Mouse (Mus musculus): ENCODE measurements around the gene Cd93. TPM values are rescaled to one million over a fixed set of nuclear protein-coding genes. Genes with fewer than 3 reads are reported as not detected.
A peak's percentile ranks its signal among the peaks of the same experiment; 100 is the strongest.

Gene Cd93
- polyA plus RNA-seq, 1 experiment from 2014 or later = 23.1 TPM

DNA sequence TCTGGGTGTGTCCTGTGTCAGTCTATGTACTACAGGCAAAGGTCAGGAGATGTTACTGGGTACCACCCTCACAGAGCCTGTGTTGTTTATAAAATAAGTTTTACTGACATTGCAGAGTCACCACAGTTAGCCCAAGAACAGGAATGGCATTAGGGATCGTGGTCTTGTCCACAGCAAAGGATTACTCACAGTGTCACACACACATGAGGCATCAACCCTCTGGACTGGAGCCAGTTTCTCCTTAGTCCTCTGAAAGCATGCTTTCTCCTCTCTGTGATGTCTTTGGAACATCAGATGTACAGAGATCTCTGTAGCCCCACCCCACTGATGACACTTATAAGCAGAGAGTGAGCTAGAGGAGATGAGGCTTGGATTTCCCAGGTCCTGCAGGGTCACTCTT, 41.1 kb downstream of the Cd93 start:
- no peak overlapping the region for H3K27ac ChIP-seq (ENCODE audit: low read depth, low read length)
- peaks cover 19% of the 10 kb centered on the region for H3K27me3 ChIP-seq (ENCODE audit: control insufficient read depth, insufficient read depth, low read length)
- no peak overlapping the region for H3K4me3 ChIP-seq (ENCODE audit: low read depth, low read length)
- 94% methylated on average over 1 of the region's 1 CpGs for WGBS (ENCODE audit: insufficient replicate concordance)
- no peak overlapping the region for H3K4me2 ChIP-seq
- peaks cover 10% of the 10 kb centered on the region for H3K4me1 ChIP-seq (ENCODE audit: control insufficient read depth, insufficient read depth, low read length)
- H3K36me3 ChIP-seq (ENCODE audit: control insufficient read depth, insufficient read depth, low read length) = no peaks in the 10 kb centered on the region
- H3K9ac ChIP-seq (ENCODE audit: low read depth, low read length) = no peak overlapping the region
- no peaks in the 10 kb centered on the region for H3K9me3 ChIP-seq (replicated peaks; ENCODE audit: control insufficient read depth, low read length)
- ATAC-seq (replicated peaks; ENCODE audit: insufficient number of reproducible peaks, low FRiP score, low TSS enrichment) = no peak

DNA sequence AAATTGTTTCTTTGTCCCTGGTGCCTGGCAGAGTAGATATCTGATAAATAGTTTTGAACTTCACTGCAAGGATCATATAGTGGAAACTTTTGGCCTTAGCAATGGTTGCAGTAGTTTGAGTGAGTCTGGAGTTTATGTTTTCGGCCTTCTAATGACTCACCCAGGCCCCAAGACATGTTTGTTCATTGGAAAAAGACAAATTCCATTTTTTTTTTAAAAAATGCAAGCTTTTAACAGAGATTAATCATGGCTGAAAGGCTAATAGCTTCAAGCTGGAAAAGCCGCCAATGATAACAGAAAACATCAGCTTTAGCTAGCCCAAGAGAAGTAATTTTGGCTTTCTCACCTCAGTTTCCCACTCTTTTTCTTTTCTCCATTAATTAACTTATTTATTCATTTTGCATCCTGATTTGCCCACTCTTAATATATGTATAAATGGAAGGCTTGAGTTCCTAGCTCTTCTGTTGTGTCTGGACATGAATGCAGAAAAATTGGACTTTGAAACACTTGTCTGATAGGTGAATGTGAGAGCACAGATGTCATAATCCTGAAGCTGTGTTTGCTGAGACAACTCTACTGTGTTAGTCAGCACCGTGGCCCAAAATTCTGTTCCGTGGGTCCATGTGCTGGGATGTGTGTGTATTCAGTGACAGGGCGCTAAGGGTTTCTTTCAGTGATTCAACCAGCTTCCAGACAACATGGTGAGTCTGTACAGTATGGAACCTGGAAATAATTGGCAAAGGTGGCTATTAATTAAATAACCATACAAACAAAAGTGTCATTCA, 44.3 kb downstream of the Cd93 start:
- Histone ChIP-seq H3K36me3 (ENCODE audit: control insufficient read depth, insufficient read depth, low read length) (no peaks in the 10 kb centered on the region), H3K9ac (ENCODE audit: low read depth, low read length) (no peak overlapping the region), H3K27me3 (ENCODE audit: control insufficient read depth, insufficient read depth, low read length) (peaks cover 31% of the 10 kb centered on the region), H3K4me2 (no peak overlapping the region), H3K4me3 (ENCODE audit: low read depth, low read length) (no peak overlapping the region), H3K4me1 (ENCODE audit: control insufficient read depth, insufficient read depth, low read length) (peaks cover 21% of the 10 kb centered on the region), H3K27ac (ENCODE audit: low read depth, low read length) (no peak overlapping the region), H3K9me3 (replicated peaks; ENCODE audit: control insufficient read depth, low read length) (no peaks in the 10 kb centered on the region)
- no peak for ATAC-seq (replicated peaks; ENCODE audit: insufficient number of reproducible peaks, low FRiP score, low TSS enrichment)
- WGBS (ENCODE audit: insufficient replicate concordance) = 85% methylated on average over 5 of the region's 5 CpGs

DNA sequence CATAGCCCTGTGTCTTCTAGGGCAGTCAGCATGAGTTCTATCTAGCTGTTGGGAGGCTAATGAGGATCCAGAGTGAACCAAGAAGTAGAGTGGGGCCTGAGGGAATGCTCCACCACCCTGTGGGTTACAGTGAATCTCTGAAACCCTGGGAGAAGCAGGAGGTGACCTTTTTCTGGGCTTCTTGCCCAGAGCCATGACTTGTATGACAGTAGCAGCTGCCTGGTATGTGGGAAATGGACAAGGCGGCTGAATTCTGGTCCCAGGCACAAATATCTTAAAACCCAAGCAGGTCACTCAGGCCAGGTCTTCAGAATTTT, 45.6 kb downstream of the Cd93 start:
- Histone ChIP-seq H3K4me3 (ENCODE audit: low read depth, low read length) (no peak overlapping the region), H3K27ac (ENCODE audit: low read depth, low read length) (no peak overlapping the region), H3K4me2 (no peak overlapping the region), H3K9ac (ENCODE audit: low read depth, low read length) (no peak overlapping the region), H3K4me1 (ENCODE audit: control insufficient read depth, insufficient read depth, low read length) (peaks cover 21% of the 10 kb centered on the region), H3K9me3 (replicated peaks; ENCODE audit: control insufficient read depth, low read length) (no peaks in the 10 kb centered on the region), H3K27me3 (ENCODE audit: control insufficient read depth, insufficient read depth, low read length) (peaks cover 37% of the 10 kb centered on the region), H3K36me3 (ENCODE audit: control insufficient read depth, insufficient read depth, low read length) (no peaks in the 10 kb centered on the region)
- 75% methylated on average over 1 of the region's 1 CpGs for WGBS (ENCODE audit: insufficient replicate concordance)
- no peak for ATAC-seq (replicated peaks; ENCODE audit: insufficient number of reproducible peaks, low FRiP score, low TSS enrichment)

- no peak overlapping the region for H3K9ac ChIP-seq (ENCODE audit: low read depth, low read length)
- no peak overlapping the region for H3K27ac ChIP-seq (ENCODE audit: low read depth, low read length)
- no peaks in the 10 kb centered on the region for H3K9me3 ChIP-seq (replicated peaks; ENCODE audit: control insufficient read depth, low read length)
- peaks cover 21% of the 10 kb centered on the region for H3K4me1 ChIP-seq (ENCODE audit: control insufficient read depth, insufficient read depth, low read length)
- H3K27me3 ChIP-seq (ENCODE audit: control insufficient read depth, insufficient read depth, low read length) = peaks cover 40% of the 10 kb centered on the region
- no peaks in the 10 kb centered on the region for H3K36me3 ChIP-seq (ENCODE audit: control insufficient read depth, insufficient read depth, low read length)
- H3K4me3 ChIP-seq (ENCODE audit: low read depth, low read length) = no peak overlapping the region
- 33% methylated on average over 11 of the region's 11 CpGs for WGBS (ENCODE audit: insufficient replicate concordance)
- 0 out of 2 replicates have a peak overlapping the region, but pooled peaks have one; percentile 22 for H3K4me2 ChIP-seq
- ATAC-seq (replicated peaks; ENCODE audit: insufficient number of reproducible peaks, low FRiP score, low TSS enrichment) = no peak
Measured at GRCm38 (mm10) chr2:148397015-148397783, 46.2 kb downstream of the Cd93 start.

DNA sequence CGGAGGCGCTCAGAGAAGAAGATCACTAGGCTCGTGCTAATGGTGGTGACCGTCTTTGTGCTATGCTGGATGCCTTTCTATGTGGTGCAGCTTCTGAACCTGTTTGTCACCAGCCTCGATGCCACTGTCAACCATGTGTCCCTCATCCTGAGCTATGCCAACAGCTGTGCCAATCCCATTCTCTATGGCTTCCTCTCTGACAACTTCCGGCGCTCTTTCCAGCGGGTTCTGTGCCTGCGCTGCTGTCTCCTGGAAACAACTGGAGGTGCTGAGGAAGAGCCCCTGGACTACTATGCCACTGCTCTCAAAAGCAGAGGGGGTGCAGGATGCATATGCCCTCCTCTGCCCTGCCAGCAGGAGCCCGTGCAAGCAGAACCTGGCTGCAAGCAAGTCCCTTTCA, 47.2 kb downstream of the Cd93 start:
- Histone ChIP-seq H3K4me3 (ENCODE audit: low read depth, low read length) (no peak overlapping the region), H3K36me3 (ENCODE audit: control insufficient read depth, insufficient read depth, low read length) (no peaks in the 10 kb centered on the region), H3K27me3 (ENCODE audit: control insufficient read depth, insufficient read depth, low read length) (peaks cover 40% of the 10 kb centered on the region), H3K9ac (ENCODE audit: low read depth, low read length) (no peak overlapping the region), H3K4me2 (peak overlapping the region; percentile 87), H3K4me1 (ENCODE audit: control insufficient read depth, insufficient read depth, low read length) (peaks cover 21% of the 10 kb centered on the region), H3K9me3 (replicated peaks; ENCODE audit: control insufficient read depth, low read length) (no peaks in the 10 kb centered on the region), H3K27ac (ENCODE audit: low read depth, low read length) (no peak overlapping the region)
- WGBS (ENCODE audit: insufficient replicate concordance) = 53% methylated on average over 10 of the region's 10 CpGs
- ATAC-seq (replicated peaks; ENCODE audit: insufficient number of reproducible peaks, low FRiP score, low TSS enrichment) = no peak

- Histone ChIP-seq H3K9ac (ENCODE audit: low read depth, low read length) (peak within 1 kb of the TSS; percentile 36; the same call in 1 of the 2 replicates), H3K4me3 (ENCODE audit: low read depth, low read length) (peak within 1 kb of the TSS; percentile 56), H3K4me2 (peak within 1 kb of the TSS; percentile 87), H3K4me1 (ENCODE audit: control insufficient read depth, insufficient read depth, low read length) (peaks cover 21% of the 10 kb centered on the region), H3K9me3 (replicated peaks; ENCODE audit: control insufficient read depth, low read length) (no peaks in the 10 kb centered on the region), H3K27me3 (ENCODE audit: control insufficient read depth, insufficient read depth, low read length) (peaks cover 43% of the 10 kb centered on the region), H3K27ac (ENCODE audit: low read depth, low read length) (no peak within 1 kb of the TSS), H3K36me3 (ENCODE audit: control insufficient read depth, insufficient read depth, low read length) (no peaks in the 10 kb centered on the region)
- ATAC-seq (replicated peaks; ENCODE audit: insufficient number of reproducible peaks, low FRiP score, low TSS enrichment) = peak; percentile 60; the same call in 1 of the 2 replicates
- 4% methylated on average over 82 of the region's 83 CpGs for WGBS (ENCODE audit: insufficient replicate concordance)
Measured at GRCm38 (mm10) chr2:148395131-148396051, 48.0 kb downstream of the Cd93 start, which contains the start of gene Sstr4. TSS of gene Sstr4 (plus strand) at chr2:148395344.

- Histone ChIP-seq H3K27ac (ENCODE audit: low read depth, low read length) (no peak overlapping the region), H3K4me2 (no peak overlapping the region), H3K9me3 (replicated peaks; ENCODE audit: control insufficient read depth, low read length) (no peaks in the 10 kb centered on the region), H3K4me1 (ENCODE audit: control insufficient read depth, insufficient read depth, low read length) (peaks cover 19% of the 10 kb centered on the region), H3K36me3 (ENCODE audit: control insufficient read depth, insufficient read depth, low read length) (no peaks in the 10 kb centered on the region), H3K4me3 (ENCODE audit: low read depth, low read length) (no peak overlapping the region), H3K9ac (ENCODE audit: low read depth, low read length) (no peak overlapping the region), H3K27me3 (ENCODE audit: control insufficient read depth, insufficient read depth, low read length) (peaks cover 43% of the 10 kb centered on the region)
- ATAC-seq (replicated peaks; ENCODE audit: insufficient number of reproducible peaks, low FRiP score, low TSS enrichment) = no peak
Measured at GRCm38 (mm10) chr2:148393846-148394245, 49.5 kb downstream of the Cd93 start.

DNA sequence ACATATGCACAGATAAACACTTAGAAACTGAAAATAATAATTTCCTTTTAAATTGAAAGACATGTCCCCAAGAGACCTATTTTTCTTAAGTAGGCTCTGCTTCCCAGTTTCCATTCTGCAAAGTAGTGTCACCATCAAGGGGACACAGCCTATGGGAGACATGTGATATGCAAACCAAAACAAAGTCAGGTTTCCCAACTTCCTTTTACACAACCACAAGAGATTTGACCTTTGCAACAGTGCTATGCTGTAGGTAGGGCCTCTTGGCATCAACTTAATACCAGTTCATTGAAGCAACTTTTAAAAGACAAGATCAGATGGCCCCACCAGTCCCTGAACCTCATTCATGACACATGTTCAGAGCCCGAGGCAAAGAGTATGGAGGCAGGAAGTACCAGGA, 50.2 kb downstream of the Cd93 start:
- Histone ChIP-seq H3K9ac (ENCODE audit: low read depth, low read length) (no peak overlapping the region), H3K27me3 (ENCODE audit: control insufficient read depth, insufficient read depth, low read length) (peaks cover 45% of the 10 kb centered on the region), H3K36me3 (ENCODE audit: control insufficient read depth, insufficient read depth, low read length) (no peaks in the 10 kb centered on the region), H3K4me3 (ENCODE audit: low read depth, low read length) (no peak overlapping the region), H3K4me1 (ENCODE audit: control insufficient read depth, insufficient read depth, low read length) (peaks cover 19% of the 10 kb centered on the region), H3K4me2 (no peak overlapping the region), H3K27ac (ENCODE audit: low read depth, low read length) (no peak overlapping the region), H3K9me3 (replicated peaks; ENCODE audit: control insufficient read depth, low read length) (no peaks in the 10 kb centered on the region)
- 68% methylated on average over 1 of the region's 1 CpGs for WGBS (ENCODE audit: insufficient replicate concordance)
- ATAC-seq (replicated peaks; ENCODE audit: insufficient number of reproducible peaks, low FRiP score, low TSS enrichment) = no peak

Data from heart, embryonic 11.5 days (tissue).